Mouse (Mus musculus): ENCODE data around the gene AC170998.1. TPM values are rescaled to one million over a fixed set of nuclear protein-coding genes. Genes with fewer than 3 reads are reported as not detected.

Gene AC170998.1
- polyA plus RNA-seq, 1 experiment from 2014 or later, result 5.2 TPM

- DNase-seq (peak; percentile 17), ATAC-seq (ENCODE audit: insufficient read depth) (no peak)
- WGBS, result 81% methylated on average over 6 of the region's 6 CpGs
- TF ChIP-seq CTCF (IDR thresholded peaks at IDR 0.05; ENCODE audit: low read depth), result no peak
- no peak overlapping the region for H3K27ac ChIP-seq (ENCODE audit: low read depth)
- no peaks in the 10 kb centered on the region for H3K4me1 ChIP-seq (ENCODE audit: insufficient read depth)
- H3K36me3 ChIP-seq (ENCODE audit: insufficient read depth), result peaks cover 33% of the 10 kb centered on the region
- H3K9me3 ChIP-seq (ENCODE audit: low read depth, low read length), result no peaks in the 10 kb centered on the region
- no peak overlapping the region for H3K4me3 ChIP-seq (ENCODE audit: low read depth, low read length)
- H3K4me2 ChIP-seq, result no peak overlapping the region
- H3K27me3 ChIP-seq (ENCODE audit: insufficient read depth, low read length), result no peaks in the 10 kb centered on the region
- H3K9ac ChIP-seq, result no peak overlapping the region
Measured at GRCm38 (mm10) chr17:28750580-28750979, 24.7 kb downstream of the AC170998.1 start.

DNA sequence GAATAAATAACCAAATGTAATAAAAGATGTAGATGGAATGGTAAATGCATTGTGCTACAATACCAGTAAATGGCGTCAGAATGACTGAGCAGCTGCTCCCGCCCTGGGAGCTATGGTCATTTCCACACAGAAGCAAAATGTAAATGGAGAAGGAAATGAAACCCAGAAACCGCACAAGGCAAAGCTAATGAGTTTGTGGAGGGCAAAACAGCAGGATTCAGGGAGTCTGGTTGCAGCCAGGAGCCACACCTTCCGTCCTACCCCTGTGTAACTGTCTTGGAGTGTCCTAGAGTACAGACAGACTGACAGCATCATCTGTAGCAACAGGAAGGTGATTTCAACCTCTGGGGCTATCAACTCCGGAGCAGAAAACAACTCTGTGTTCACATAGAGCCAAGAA, 30.6 kb downstream of the AC170998.1 start:
- Histone ChIP-seq H3K4me3 (ENCODE audit: low read depth, low read length) (no peak overlapping the region), H3K9ac (no peak overlapping the region), H3K4me1 (ENCODE audit: insufficient read depth) (no peaks in the 10 kb centered on the region), H3K27ac (ENCODE audit: low read depth) (no peak overlapping the region), H3K9me3 (ENCODE audit: low read depth, low read length) (no peaks in the 10 kb centered on the region), H3K27me3 (ENCODE audit: insufficient read depth, low read length) (no peaks in the 10 kb centered on the region), H3K4me2 (no peak overlapping the region), H3K36me3 (ENCODE audit: insufficient read depth) (no peaks in the 10 kb centered on the region)
- WGBS, result 62% methylated on average over 5 of the region's 5 CpGs
- ATAC-seq (ENCODE audit: insufficient read depth) (no peak), DNase-seq (no peak)
- no peak for TF ChIP-seq CTCF (IDR thresholded peaks at IDR 0.05; ENCODE audit: low read depth)

DNA sequence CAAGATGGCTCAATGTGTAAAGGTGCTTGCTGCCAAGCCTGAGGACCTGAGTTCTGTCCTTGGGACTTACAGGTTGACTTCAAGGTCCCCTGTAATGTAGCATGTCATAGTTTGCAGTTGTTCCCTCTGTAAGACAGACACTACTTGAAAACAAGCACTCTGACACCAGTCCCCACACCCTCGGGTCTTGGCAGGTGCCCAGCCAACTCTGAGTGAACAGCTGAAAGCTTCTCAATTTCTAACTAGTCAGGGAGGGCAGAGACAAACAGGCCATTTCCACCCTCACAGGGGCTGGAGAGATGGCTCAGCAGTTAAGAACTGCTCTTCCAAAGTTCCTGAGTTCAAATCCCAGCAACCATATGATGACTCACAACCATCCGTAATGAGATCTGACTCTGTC, 31.6 kb downstream of the AC170998.1 start:
- TF ChIP-seq CTCF (IDR thresholded peaks at IDR 0.05; ENCODE audit: low read depth), result no peak
- ATAC-seq (ENCODE audit: insufficient read depth) (no peak), DNase-seq (no peak)
- H3K9me3 ChIP-seq (ENCODE audit: low read depth, low read length), result no peaks in the 10 kb centered on the region
- H3K4me2 ChIP-seq, result no peak overlapping the region
- WGBS, result 66% methylated on average over 2 of the region's 2 CpGs
- no peaks in the 10 kb centered on the region for H3K4me1 ChIP-seq (ENCODE audit: insufficient read depth)
- no peaks in the 10 kb centered on the region for H3K36me3 ChIP-seq (ENCODE audit: insufficient read depth)
- no peak overlapping the region for H3K9ac ChIP-seq
- H3K27me3 ChIP-seq (ENCODE audit: insufficient read depth, low read length), result no peaks in the 10 kb centered on the region
- no peak overlapping the region for H3K4me3 ChIP-seq (ENCODE audit: low read depth, low read length)
- no peak overlapping the region for H3K27ac ChIP-seq (ENCODE audit: low read depth)

GRCm38 (mm10) chr17:28760736-28761312, 34.9 kb downstream of the AC170998.1 start:
- no peaks in the 10 kb centered on the region for H3K27me3 ChIP-seq (ENCODE audit: insufficient read depth, low read length)
- no peaks in the 10 kb centered on the region for H3K36me3 ChIP-seq (ENCODE audit: insufficient read depth)
- ATAC-seq (ENCODE audit: insufficient read depth) (no peak), DNase-seq (no peak)
- H3K9ac ChIP-seq, result no peak overlapping the region
- no peak overlapping the region for H3K27ac ChIP-seq (ENCODE audit: low read depth)
- no peaks in the 10 kb centered on the region for H3K9me3 ChIP-seq (ENCODE audit: low read depth, low read length)
- H3K4me2 ChIP-seq, result no peak overlapping the region
- no peaks in the 10 kb centered on the region for H3K4me1 ChIP-seq (ENCODE audit: insufficient read depth)
- 52% methylated on average over 8 of the region's 8 CpGs for WGBS
- TF ChIP-seq CTCF (IDR thresholded peaks at IDR 0.05; ENCODE audit: low read depth), result no peak
- no peak overlapping the region for H3K4me3 ChIP-seq (ENCODE audit: low read depth, low read length)

GRCm38 (mm10) chr17:28761871-28762270, 36.0 kb downstream of the AC170998.1 start:
- H3K27ac ChIP-seq (ENCODE audit: low read depth), result no peak overlapping the region
- no peaks in the 10 kb centered on the region for H3K4me1 ChIP-seq (ENCODE audit: insufficient read depth)
- H3K9me3 ChIP-seq (ENCODE audit: low read depth, low read length), result no peaks in the 10 kb centered on the region
- H3K9ac ChIP-seq, result no peak overlapping the region
- DNase-seq (peak; percentile 83), ATAC-seq (ENCODE audit: insufficient read depth) (no peak)
- H3K4me3 ChIP-seq (ENCODE audit: low read depth, low read length), result no peak overlapping the region
- H3K27me3 ChIP-seq (ENCODE audit: insufficient read depth, low read length), result no peaks in the 10 kb centered on the region
- H3K36me3 ChIP-seq (ENCODE audit: insufficient read depth), result no peaks in the 10 kb centered on the region
- peak; percentile 94 for TF ChIP-seq CTCF (IDR thresholded peaks at IDR 0.05; ENCODE audit: low read depth)
- WGBS, result 18% methylated on average over 3 of the region's 3 CpGs
- no peak overlapping the region for H3K4me2 ChIP-seq

- no peak overlapping the region for H3K4me3 ChIP-seq (ENCODE audit: low read depth, low read length)
- no peak overlapping the region for H3K4me2 ChIP-seq
- 47% methylated on average over 3 of the region's 3 CpGs for WGBS
- no peaks in the 10 kb centered on the region for H3K4me1 ChIP-seq (ENCODE audit: insufficient read depth)
- peaks cover 14% of the 10 kb centered on the region for H3K27me3 ChIP-seq (ENCODE audit: insufficient read depth, low read length)
- no peak for DNase-seq
- no peak for TF ChIP-seq CTCF (IDR thresholded peaks at IDR 0.05; ENCODE audit: low read depth)
- H3K9ac ChIP-seq, result no peak overlapping the region
- H3K36me3 ChIP-seq (ENCODE audit: insufficient read depth), result no peaks in the 10 kb centered on the region
- H3K27ac ChIP-seq (ENCODE audit: low read depth), result no peak overlapping the region
- ATAC-seq (ENCODE audit: insufficient read depth), result no peak
- H3K9me3 ChIP-seq (ENCODE audit: low read depth, low read length), result no peaks in the 10 kb centered on the region
Measured at GRCm38 (mm10) chr17:28766203-28766602, 40.3 kb downstream of the AC170998.1 start.

- Histone ChIP-seq H3K36me3 (ENCODE audit: insufficient read depth) (no peaks in the 10 kb centered on the region), H3K4me2 (no peak overlapping the region), H3K27me3 (ENCODE audit: insufficient read depth, low read length) (peaks cover 14% of the 10 kb centered on the region), H3K4me3 (ENCODE audit: low read depth, low read length) (no peak overlapping the region), H3K4me1 (ENCODE audit: insufficient read depth) (no peaks in the 10 kb centered on the region), H3K27ac (ENCODE audit: low read depth) (no peak overlapping the region), H3K9me3 (ENCODE audit: low read depth, low read length) (no peaks in the 10 kb centered on the region), H3K9ac (no peak overlapping the region)
- WGBS, result 69% methylated on average over 11 of the region's 11 CpGs
- DNase-seq, result no peak
- TF ChIP-seq CTCF (IDR thresholded peaks at IDR 0.05; ENCODE audit: low read depth), result no peak
- ATAC-seq (ENCODE audit: insufficient read depth), result no peak
Measured at GRCm38 (mm10) chr17:28766781-28767515, 41.1 kb downstream of the AC170998.1 start.
